Mouse (Mus musculus): ENCODE data around the gene Olfr3.

Gene Olfr3

DNA sequence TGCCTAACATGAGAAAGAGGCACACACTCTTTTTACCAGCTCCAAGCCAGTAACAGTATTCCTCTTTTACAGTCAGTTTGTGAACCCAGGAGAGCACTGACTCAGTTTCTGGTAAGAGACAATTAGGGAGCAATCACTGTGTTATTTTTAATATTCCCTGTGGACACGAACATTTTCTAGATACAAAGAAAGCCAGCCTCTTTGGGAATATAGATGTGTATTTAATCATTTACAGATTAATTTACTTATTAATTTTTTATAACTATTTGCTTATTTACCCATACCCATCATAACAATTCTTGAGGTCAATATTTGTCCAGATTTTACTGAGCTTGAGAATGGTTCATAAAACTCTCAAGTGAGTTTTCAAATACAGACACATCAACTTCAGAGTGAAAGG is at the start of gene Olfr3:
Gene Olfr3 (minus strand): TSS at position 101 of the 400 bp plus-strand sequence.
- DNase-seq (ENCODE audit: extremely low read depth, low read depth, low spot score) = no peak

DNA sequence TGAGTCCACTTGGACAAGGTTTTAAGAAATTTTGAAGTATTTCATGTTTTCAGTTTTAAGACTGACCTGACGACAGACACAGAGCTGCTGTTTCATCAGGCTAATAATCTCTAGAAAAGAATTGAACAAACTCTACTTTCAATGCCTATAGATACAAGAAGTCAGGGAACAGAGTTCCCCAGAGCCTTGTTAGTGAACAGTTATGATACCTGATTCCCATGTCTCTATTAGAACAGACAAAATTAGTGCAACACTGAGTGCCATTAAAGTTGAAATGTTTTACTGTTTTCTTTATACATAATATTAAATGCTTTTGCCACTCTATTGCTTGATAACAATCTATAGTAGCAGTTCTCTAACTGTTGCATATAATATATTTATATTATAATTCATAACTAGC is 45.7 kb upstream of the Olfr3 start, which contains the start of gene Olfr351:
Gene Olfr351 (minus strand): TSS at position 101 of the 400 bp plus-strand sequence.
- DNase-seq (ENCODE audit: extremely low read depth, low read depth, low spot score) = no peak

DNA sequence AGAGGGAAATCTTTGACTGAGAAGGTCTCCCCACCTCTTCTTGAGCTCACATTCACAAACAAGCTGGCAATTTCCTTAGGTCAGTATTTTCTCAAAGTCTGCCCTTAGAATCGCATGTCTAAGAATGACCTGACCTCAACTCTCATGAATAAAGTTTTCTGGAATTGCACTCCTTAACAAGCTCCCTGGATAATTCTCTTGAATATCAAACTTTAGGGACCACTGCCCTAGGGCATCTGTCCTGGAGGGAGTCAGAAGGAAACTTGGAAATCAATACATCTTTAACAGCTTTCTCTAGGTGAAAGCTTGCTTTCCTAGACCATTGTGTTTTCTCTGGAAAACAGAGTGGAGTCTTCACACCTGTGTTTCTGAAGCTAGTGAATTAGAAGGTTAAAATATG is 29.2 kb upstream of the Olfr3 start, which contains the start of gene Olfr350:
Gene Olfr350 (plus strand): TSS at position 301 of the 400 bp plus-strand sequence.
- DNase-seq (ENCODE audit: extremely low read depth, low read depth, low spot score) = no peak

DNA sequence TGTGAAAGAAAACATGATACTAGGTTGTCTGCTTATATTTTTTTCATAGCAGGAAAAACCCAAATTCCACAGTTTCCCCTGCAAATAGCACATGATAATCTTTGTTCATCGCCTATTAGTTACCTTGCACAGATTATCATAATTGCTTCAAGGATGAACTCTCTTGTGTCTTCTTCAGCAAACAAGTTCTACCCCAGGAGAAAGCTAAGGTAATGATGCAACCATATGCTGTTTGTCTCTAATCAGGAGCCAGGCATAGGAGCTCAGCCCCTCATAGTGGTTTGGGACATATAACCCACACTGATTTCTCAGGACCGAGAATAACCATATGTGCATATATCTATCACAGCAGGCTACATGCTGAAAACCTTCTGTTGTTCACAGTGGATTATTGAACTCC is 26.6 kb downstream of the Olfr3 start, which contains the start of gene Olfr50:
Gene Olfr50 (plus strand): TSS at position 301 of the 400 bp plus-strand sequence.
- no peak for DNase-seq (ENCODE audit: extremely low read depth, low read depth, low spot score)

DNA sequence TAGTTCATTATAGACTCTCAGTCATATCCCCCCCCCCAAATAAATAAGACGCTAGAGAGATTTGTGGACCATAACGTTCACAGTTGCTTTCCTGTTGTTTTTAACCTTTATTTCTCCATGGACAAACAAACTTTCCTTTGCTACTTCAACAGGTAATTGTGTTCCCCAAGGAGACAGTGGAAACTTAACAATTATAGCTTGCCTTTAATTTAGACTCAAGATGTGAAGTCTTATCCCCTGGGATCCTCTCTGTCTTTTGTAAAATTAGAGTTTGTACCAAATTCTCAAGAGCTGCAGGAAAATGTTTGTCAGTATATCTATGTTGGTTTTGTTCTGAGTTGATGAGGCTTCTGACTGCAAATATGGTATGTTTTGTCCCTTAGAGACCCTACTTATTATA is 32.9 kb downstream of the Olfr3 start, which contains the start of gene Olfr348:
Gene Olfr348 (plus strand): TSS at position 301 of the 400 bp plus-strand sequence.
- no peak for DNase-seq (ENCODE audit: extremely low read depth, low read depth, low spot score)

All from fat pad, adult 2 months (tissue).